Mouse (Mus musculus) cerebellum, adult 9-10 months (tissue): ENCODE measurements around the gene Zbtb20.

ENCODE experiments used
- DNase-seq: peaks from one replicate; pipeline ENCODE4 v3.0.0; 2022

Gene Zbtb20

DNA sequence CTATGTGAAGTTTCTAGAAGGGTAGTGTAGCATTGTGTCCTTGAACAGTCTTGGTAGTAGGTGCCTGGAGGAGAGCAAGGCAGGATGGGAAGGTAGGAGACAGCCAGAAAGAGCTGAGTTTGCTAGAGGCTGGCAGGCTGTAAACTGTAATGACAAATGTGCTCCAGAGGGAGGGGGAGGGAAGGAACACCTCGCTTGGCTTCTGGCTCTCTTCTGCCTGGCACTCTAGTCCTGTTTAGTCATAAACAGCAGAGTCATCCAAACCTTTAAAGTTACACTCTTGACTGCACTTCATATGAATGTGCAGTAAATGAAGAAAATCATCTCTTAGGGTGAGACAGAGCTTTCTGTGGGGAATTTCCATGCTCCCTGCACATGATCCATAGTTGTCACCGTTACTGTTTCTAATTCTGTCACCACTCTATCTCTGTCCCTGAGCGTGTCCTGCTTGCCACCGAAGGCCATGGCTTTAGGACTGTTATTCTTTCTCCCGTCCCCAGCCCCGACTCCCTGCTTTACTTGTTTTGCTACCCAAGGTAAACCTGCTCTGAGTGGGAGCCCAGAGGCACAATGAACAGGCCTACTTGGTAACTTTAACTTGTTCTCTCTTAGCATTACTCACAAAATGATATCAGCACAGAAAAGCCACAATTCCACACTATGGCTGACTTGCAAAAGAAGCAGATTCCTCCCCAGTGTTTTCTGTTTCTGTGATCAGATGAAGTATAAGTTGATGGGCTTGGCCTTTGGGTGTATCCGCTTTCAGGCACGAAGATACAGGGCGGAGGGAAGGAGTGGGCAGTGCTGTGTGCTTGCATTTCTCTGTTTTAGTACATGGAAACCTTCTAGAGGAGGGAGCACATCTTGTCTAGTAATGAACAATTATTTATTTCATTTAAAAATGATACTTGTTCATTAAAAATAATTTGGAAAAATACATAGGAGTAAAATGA, 427.8 kb downstream of the Zbtb20 start:
- DNase-seq = peak; percentile 79

DNA sequence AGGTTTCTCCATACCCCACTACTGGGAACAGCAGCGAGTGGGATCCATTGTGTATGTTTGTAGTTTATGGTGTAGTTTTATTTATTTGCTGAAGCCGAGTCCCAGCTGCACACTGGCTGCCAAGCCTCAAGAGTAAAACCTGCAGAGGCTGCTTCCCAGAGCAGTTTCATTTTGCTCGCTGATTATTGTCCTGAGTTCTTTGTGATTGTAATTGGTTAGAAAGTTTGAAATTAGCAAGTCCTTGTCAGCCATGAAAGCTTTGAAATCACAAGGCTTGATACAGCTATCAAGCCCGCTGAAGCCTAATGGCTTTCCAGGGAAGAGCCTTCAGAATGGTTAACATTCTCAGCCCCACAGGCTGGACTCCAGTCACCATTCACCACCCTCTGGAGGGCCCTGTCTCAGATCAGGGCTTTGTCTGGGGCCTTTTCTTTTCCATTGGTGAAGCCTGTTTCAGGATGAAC, 434.3 kb downstream of the Zbtb20 start:
- DNase-seq = no peak

DNA sequence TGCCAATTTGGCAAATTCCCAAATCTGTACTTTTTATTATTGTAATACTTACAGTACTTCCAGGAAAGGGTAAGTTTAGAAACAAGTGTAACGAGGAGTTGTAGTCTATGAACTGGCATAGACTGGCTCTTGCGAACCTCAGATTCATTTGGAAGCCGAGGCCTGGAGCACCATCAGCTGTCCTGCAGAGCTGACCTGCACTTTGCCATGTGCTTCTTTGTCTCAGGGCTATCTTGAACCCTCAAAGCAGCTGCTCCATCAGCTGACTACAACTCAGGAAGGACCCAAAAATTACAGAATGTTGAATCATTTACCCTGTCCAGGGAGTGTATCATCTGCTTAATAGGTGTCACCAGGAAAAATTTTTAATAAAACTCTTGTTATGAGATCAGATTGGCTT, 448.3 kb downstream of the Zbtb20 start:
- DNase-seq = no peak

DNA sequence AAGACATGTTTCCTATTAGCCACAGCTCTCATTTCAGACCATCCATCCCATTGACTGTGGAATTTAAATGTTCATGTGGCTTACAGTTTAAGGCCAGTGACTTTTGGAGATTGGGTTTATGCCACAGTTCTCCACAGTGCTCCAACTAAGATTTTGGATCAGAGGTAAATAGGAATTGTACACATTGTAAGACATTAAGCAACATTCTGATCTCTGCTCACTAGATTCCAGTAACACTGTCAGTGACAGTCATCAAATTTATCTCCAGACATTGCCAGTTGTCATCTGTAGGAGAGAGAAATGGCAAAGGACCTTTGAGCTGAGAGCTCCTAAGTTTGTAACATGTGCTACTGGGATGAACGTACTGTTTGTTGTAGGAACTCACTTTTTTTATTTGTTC, 452.5 kb downstream of the Zbtb20 start:
- no peak for DNase-seq

DNA sequence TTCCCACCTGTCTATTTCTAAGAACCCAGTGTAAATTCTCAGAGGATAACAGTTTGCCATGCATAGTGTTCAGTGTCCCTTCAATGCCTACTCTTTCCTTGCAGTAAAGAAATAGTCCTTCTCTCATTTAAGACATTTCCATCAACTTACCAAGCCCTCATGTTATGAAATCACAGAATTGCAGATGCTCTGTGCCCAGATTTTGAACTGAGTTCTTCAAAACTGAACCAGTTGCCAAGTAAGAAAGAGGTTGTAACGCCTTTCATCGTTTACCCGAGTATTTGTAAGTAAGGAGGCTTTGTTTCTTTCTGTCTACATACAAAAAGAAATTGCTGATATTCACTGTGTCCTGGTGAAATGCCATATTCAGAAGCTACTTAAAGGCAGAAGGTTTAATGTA, 454.5 kb downstream of the Zbtb20 start:
- DNase-seq = no peak

DNA sequence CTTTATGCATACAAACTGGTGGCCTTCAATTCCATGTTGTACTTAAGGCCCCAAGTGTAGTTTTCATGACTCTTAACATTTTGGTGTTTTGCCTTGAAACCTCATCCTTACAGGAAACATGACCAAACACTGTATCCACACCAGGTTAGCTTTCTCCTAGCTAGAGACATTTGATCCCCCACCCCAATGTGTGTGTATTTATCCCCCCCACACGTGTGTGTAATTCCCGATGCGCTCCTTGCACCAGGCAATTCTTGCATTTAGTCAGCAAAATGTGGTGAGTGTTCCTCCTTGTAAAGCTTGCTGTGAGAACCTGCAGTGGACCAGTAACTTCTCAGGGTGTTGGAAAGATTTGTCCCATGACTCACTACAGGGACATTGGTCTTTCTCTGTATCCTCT, 455.8 kb downstream of the Zbtb20 start:
- no peak for DNase-seq

DNA sequence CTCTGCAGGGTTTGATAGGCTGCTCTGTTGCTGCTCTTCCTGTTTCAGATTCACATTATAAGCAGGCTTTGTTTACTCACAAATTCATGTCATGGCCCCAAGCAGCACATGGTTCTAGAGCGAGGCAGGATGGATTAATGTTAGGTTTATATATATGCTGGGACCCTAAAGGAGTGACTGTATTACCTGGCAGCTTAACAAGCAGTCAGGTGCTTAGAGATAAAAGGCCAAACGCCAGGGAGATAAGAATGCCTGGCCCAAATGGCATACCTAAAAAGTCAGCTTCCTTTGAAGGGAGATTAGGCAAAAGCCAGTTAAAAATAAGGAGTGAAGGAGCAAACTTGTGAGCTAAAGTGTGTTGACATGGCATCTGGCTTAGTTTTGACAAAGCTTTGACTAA, 457.1 kb downstream of the Zbtb20 start:
- DNase-seq = no peak

DNA sequence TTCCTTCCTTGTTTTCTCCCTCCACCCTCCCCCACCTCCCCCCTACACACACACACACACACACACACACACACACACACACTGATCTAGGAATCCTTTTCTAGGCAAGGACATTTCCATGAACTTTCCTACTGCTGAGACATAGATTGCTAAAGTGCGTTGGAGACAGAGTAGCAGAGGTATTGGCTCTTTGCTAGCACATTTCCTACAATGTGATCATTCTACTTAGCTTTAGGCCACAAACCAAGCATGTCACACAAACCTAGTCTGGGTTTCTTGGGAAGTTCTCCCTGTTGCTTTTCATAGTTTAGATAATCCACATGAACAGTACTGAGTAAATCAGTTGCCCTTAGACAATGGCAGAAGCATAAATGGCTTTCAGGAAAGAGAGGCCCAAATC, 457.6 kb downstream of the Zbtb20 start:
- no peak for DNase-seq

DNA sequence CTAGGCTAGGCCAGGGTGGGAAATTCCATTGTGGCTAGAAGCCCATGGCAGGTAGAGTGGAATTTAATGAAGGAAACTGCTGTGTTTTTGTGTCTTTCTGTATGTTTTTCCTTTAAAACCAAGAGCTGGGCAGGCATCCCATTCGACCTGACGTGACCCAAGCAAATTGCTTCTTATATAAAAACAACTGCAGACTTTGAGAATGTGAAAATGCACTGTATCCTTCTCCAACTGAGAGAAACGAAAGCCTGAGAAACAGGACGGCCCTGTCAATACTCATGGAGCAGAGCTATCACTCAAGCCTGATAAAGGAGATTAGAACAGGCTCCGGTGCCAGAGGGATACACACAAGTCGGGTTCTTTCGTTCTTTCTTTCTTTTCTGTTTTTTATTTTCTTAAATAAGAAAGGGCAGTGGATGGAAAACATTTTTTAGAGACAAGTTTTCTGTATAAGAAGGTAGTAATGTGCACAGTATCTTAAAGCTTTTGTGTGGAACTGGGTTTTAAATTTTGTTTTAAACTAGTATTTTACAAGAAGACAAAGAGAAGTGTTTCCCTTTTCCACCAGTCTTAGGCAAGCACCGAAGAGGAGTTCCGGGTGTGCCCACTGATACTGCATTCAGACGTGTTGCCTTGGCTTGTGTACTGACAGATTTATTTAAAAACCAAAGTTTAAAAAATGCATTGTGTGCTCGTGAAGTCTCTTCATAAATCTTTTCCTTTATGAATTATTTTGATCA, 458.9 kb downstream of the Zbtb20 start:
- peak; percentile 70 for DNase-seq

DNA sequence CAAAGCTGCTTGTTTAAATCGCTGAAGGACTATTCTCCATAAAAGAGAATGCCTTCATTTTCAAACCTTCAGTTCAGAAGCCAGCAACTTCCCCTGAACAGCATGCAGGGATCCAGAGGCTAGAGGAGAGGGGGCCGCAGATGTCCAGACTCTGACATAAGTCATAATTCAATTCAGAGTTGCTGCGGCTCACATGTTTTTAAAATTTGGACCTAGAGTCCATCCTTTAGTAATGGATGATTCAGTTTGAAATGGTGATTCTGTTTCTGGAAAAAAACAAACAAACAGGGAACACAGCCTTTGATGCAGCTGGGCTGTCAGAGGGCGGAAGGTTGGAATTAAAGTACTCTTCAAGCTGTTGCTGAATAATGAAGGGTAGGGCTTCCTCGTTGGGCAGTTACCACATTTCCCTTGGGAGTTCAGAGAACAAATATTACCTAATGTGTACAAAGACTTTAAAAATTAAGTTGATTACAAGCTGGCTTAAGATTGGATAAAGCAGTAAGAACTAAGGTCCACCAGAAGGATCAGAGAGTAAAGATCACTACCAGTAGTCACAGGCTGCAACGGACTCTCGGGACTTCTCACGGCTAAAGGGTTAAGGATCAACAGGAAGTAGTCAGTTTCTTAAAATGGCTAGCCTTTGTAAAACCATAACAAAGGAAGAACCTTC, 459.6 kb downstream of the Zbtb20 start:
- DNase-seq = no peak

DNA sequence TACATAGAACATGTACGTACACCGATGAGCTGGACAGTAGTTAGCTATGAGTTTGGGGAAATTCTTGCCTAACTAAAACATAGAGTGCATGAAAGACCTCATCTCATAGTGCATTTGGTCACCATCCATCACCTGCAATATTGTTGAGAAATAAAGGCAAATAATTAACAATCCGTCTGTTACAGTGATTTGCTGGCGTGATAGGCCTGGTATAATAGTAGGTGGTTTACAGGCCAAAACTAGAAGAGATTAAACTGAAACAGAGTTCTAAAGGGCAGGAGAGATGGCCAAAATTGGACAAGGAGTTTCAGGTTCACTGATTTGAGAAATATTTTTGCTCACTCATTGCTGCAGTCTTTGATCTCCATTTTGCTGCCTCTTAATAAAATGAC, 460.1 kb downstream of the Zbtb20 start:
- no peak for DNase-seq

DNA sequence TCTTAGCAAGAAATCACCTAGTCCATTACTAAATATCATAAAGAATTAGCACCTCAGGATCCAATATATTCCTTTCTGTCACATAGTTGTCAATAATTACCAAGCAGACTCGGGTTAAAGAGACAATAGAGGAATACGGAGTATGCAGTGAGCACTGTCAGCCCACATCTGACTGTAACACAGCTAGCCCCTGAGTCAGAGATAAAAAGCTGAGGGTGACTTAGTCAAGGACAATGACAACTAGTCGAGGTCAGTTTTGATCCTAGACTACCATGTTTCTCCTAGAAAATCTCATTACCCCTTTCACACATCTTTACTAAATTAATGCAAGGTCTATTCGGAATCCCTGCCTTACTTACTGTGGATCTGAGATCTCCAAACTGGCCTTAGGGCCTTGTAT, 465.0 kb downstream of the Zbtb20 start:
- DNase-seq = no peak

DNA sequence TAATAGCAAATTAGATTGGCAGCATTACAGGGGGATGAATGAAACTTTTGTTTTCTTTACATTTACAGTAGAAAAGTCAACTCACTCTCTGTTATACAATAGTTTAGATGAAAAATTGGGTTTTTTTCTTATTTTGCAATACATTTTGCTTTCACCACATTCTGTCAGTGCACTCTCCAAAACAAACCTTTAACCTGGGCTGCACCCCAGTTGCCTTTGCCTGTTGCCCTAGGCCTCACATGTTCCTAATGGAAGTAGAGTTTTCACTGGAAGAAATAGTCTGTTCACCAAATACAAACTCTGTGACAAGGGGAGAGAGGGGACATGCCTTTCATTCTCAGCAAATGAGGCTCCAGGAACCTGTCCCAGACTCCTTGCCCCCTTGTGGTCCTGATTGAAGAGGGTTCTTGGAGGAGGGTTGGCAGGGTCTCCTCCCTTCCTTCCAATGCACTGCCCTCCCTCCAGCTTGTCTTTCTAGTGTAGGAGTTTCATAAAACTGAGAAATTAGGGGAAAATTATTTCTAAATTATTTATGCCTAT, 466.3 kb downstream of the Zbtb20 start:
- DNase-seq = no peak

DNA sequence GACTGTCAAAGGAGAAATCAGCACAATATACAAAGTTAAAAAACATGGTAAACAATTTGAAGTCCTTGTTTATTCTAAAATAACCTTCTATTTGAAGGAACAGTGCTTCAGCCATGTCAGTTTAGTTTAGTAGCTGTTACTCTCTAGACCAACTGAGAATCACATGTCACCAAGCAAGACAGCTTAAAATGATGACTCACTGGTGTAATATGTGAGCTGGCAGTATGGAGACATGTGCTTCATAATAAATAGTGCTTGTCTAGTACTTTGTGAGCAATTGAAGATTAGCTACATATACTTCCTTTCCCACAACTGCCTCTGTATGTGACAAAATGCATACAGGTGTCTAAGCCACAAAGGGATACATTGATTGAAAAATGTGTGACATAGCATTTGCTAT, 470.4 kb downstream of the Zbtb20 start:
- no peak for DNase-seq

DNA sequence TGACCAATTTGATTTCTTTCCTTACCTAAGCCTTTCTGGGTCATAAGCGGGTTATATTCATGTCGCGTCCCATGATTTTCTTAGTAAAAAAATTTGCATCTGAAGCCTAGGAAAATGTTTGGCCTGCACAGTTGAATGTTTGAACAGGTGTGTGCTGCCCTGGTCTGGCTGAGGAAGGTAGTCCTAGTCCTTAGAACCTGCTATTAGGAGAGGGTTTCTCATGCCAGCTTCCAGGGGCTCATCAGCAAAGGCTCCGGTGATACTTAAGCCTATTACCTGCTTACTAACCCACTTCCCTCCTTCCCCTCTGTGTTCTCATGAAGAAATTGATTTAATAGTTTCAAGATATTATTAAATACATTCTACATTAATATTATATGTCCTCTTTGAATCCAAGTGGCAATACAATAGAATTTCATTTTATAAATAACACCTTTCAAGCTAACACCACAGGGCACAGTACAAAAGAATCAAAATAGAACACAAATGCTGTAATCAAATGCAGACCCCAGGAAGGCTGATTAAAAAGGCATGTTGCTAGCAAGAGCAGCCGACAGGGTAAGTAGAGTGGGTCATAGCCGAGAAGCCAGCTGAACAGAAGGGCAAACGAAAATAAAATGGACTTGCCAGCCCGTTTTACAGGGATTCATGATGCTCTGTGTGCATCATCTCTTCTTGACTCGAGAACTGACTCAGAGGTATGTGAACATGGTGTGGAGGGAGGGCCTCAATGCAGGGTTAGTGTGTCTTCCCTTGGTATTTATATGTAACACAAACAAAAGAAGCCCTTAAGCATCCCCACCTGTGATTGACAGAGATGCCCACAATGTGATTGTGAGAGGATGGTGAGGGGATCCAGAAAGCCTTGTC, 480.3 kb downstream of the Zbtb20 start:
- DNase-seq = no peak

DNA sequence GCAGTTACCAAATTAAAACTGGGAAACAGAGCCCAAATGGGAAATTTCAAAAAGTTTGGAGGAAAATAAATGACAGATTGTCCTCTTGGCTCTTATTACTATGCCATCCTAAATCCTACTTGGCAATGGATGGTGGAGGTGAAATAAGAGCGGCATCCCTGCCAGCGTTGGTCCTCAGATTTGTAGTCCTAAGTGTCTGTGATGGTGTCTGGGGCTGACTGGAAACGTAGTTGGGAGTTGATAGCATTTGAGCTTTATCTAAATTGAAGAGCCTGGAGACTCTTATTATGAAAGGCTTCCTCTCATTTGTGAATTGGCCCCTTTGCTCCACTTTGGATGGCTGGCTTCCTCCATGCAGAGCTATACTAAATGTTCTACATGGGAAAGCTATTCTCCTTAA, 483.9 kb downstream of the Zbtb20 start:
- DNase-seq = peak; percentile 86

DNA sequence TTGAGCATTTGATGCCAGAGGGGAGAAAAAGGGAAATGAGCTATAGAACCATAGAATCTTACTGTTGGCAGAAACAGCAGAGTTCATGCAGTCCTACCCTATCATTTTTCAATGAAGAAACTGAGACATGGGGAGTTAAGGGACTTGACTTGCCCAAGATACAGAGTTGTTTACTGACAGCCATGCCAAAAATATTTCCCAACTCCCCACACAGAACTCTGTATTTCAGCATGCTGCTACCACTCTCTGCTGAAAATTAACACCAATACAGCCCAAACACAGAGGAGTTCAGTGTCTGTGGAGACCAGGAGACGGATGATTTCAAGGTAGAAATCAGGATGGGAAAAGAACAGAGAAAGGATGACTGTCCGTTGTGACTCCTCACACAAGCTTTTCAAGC, 484.4 kb downstream of the Zbtb20 start:
- no peak for DNase-seq

DNA sequence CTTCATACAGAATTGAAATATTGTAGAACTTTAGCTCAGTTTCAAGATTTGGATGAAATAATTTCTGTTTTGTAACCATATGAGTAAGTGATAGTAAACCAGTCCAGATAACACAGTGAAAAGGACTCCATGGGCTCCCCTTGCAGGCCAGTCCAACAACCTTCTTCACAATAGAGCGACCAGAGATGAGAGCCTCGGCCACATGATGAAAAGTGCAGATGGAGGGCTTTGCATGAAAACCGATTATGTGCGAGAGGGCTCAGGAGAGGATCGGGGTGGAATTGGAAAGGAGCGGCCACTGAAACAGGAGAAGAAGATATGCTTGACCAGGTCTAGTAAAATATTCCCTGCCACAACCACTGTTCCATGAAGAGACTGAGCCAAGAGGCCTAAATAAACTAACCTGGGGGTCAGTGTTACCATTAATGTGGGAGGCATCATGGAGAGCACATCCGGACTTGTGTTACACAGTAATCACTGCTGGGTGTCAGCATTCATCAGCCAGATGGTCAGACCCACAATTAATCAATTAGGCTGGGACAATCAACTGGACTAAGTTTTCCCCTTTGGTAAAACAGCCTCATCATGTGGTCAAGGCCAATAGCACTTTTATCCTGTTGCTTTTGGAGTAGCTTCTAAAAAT, 485.3 kb downstream of the Zbtb20 start:
- DNase-seq = no peak

DNA sequence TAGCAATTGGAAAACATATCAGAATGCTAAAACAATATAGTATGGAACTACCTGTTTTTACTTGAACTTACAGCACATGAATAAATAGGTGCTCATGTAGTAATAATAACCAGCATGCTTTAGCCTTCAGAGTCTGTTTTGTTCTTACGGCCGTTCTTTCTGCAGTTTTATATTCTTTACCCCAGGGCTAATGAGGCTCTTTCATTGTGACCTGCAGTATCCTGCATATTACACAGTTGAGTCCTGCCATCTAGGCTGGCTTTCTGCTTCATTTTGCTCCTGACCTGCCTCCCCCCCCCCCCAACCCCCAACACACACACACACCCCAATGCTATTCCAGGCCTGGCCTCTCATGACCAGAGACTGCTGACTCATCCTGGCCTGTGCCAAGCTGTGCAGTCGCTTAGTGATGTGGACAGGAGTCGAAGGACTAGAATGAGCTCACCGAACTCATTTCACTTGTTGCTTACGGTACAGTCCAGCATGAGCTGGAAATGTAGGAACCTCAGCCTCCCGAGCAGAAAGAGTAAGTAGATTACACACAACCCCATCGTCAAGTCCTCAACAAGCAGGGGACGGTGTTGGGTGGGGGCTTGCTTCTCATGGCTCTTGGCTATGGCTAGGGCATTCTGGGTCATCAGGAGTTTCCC, 487.1 kb downstream of the Zbtb20 start:
- no peak for DNase-seq

DNA sequence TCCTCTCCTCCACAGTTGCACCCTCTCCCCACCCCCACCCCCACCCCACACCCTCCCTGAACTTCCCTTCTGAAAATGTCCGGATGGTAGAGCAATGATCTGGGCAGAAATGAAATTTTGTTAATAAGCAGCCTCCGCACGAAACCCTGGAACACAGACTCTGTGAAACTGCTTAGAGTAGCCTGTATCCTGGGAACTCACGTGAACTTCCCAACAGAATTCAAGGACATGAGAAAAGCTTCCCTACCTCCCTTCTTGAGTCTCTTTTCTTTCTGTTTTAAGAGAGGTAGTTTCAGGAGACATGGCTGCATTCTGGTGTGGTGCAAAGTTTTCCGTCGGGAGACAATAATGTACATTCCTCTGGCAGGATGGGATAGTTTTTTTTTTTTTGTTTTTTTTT, 487.6 kb downstream of the Zbtb20 start:
- DNase-seq = no peak
